Mouse (Mus musculus): ENCODE measurements at regions not wholly inside any gene's neighbourhood (a gene's known extent, or its start where the extent isn't known, plus 50 kb on each side); places are given as distances from the start of the nearest gene placed in this dataset.
"Not testable (repeated sequence)": the region's sequence is repeated elsewhere in the genome, so short reads cannot be mapped to it uniquely, and the experiment has no call there.

GRCm38 (mm10) chr11:13978524-13978923 is 620.6 kb upstream of the Pom121l12 start:
- Histone ChIP-seq H3K36me3 (replicated peaks) (no peaks in the 10 kb centered on the region), H3K9ac (no peak overlapping the region), H3K4me2 (no peak overlapping the region), H3K27ac (no peak overlapping the region), H3K27me3 (replicated peaks) (no peaks in the 10 kb centered on the region), H3K4me3 (no peak overlapping the region), H3K4me1 (no peaks in the 10 kb centered on the region), H3K9me3 (no peaks in the 10 kb centered on the region)
- 39% methylated on average over 1 of the region's 1 CpGs for WGBS
- no peak for ATAC-seq (replicated peaks)

- Histone ChIP-seq H3K4me2 (no peak overlapping the region), H3K27ac (no peak overlapping the region), H3K27me3 (replicated peaks) (no peaks in the 10 kb centered on the region), H3K9ac (no peak overlapping the region), H3K4me1 (no peaks in the 10 kb centered on the region), H3K4me3 (no peak overlapping the region), H3K36me3 (replicated peaks) (no peaks in the 10 kb centered on the region), H3K9me3 (no peaks in the 10 kb centered on the region)
- no peak for ATAC-seq (replicated peaks)
- WGBS: 77% methylated on average over 3 of the region's 3 CpGs
These were observed 582.4 kb upstream of the Pom121l12 start for GRCm38 (mm10) chr11:14016637-14017036.

- Histone ChIP-seq H3K27ac (no peak overlapping the region), H3K9me3 (no peaks in the 10 kb centered on the region), H3K4me2 (no peak overlapping the region), H3K36me3 (replicated peaks) (no peaks in the 10 kb centered on the region), H3K4me1 (no peaks in the 10 kb centered on the region), H3K9ac (no peak overlapping the region), H3K27me3 (replicated peaks) (no peaks in the 10 kb centered on the region), H3K4me3 (no peak overlapping the region)
- ATAC-seq (replicated peaks): no peak
These were observed 567.5 kb upstream of the Pom121l12 start for GRCm38 (mm10) chr11:14031412-14032122.

- not testable (repeated sequence) for H3K9ac ChIP-seq; H3K9me3 ChIP-seq; H3K4me3 ChIP-seq; H3K36me3 ChIP-seq (replicated peaks); ATAC-seq (replicated peaks); H3K27me3 ChIP-seq (replicated peaks); H3K4me1 ChIP-seq; H3K4me2 ChIP-seq; H3K27ac ChIP-seq
- WGBS: 92% methylated on average over 6 of the region's 6 CpGs
These were observed 566.6 kb upstream of the Pom121l12 start for GRCm38 (mm10) chr11:14032498-14032897.

GRCm38 (mm10) chr11:14059118-14059517 is 540.0 kb upstream of the Pom121l12 start:
- WGBS: 61% methylated on average over 3 of the region's 3 CpGs
- H3K27ac ChIP-seq: no peak overlapping the region
- H3K27me3 ChIP-seq (replicated peaks): no peaks in the 10 kb centered on the region
- H3K4me2 ChIP-seq: no peak overlapping the region
- no peaks in the 10 kb centered on the region for H3K36me3 ChIP-seq (replicated peaks)
- no peak overlapping the region for H3K4me3 ChIP-seq
- peak; percentile 91 for ATAC-seq (replicated peaks)
- H3K9ac ChIP-seq: no peak overlapping the region
- no peaks in the 10 kb centered on the region for H3K4me1 ChIP-seq
- no peaks in the 10 kb centered on the region for H3K9me3 ChIP-seq

DNA sequence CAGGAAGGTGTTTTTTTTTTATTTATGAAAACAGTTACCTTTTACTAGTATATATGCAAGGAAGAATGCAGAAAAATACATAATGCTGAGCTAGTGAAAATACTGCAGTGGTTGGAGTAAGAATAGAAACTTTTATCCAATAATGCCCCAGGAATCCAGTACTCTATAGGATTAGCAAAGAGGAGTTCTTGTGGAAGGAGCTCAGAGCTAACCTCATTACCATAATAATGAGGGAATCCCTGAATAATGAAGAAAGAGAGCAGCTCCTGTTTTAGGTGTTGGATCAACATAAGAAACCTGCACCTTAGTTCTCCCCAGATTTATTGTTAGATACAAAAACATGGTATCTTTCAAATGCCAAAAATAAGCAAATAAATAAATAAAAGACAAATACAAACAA is 527.0 kb upstream of the Pom121l12 start:
- Histone ChIP-seq H3K27ac (no peak overlapping the region), H3K27me3 (replicated peaks) (no peaks in the 10 kb centered on the region), H3K9ac (no peak overlapping the region), H3K36me3 (replicated peaks) (no peaks in the 10 kb centered on the region), H3K9me3 (no peaks in the 10 kb centered on the region), H3K4me3 (no peak overlapping the region), H3K4me1 (no peaks in the 10 kb centered on the region), H3K4me2 (no peak overlapping the region)
- ATAC-seq (replicated peaks): no peak

DNA sequence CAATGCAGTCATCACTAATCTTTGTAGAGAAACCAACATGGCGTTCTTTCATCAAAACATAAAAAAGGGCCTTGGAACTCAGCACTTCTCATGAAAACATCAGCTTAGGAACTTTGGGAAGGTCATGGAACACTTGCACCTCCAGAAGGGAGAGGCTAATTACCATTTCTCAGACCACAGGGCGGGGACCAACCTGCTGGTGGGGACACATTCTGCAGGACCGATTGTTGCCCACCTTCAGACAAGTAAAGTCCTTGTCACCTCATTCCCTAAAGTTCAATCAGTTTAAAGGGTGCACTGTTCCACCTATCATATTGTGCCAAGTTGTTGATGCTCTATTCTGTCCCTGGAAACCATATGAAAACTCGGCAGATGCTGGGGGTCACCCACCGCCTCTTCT is 526.5 kb upstream of the Pom121l12 start:
- H3K9me3 ChIP-seq: no peaks in the 10 kb centered on the region
- 67% methylated on average over 5 of the region's 5 CpGs for WGBS

More for the DNA sequence above, 526.5 kb upstream of the Pom121l12 start:
- Histone ChIP-seq H3K4me1 (no peaks in the 10 kb centered on the region), H3K4me3 (no peak overlapping the region), H3K36me3 (replicated peaks) (no peaks in the 10 kb centered on the region), H3K4me2 (no peak overlapping the region), H3K27ac (no peak overlapping the region), H3K9ac (no peak overlapping the region), H3K27me3 (replicated peaks) (no peaks in the 10 kb centered on the region)
- no peak for ATAC-seq (replicated peaks)

Data from midbrain, embryonic 15.5 days (tissue).